Mouse (Mus musculus) erythroblast, embryonic 14.5 days (primary cell): ENCODE measurements around the gene Fxyd3.

Experiments
- GATA1 ChIP-seq: IDR thresholded peaks from 2 replicates; pipeline ENCODE4 v1.6.1; 2012; ENCODE audit warnings: low read length, inconsistent platforms, mixed read lengths
- TAL1 ChIP-seq: IDR thresholded peaks from 3 replicates; pipeline ENCODE4 v1.6.1; 2012; ENCODE audit warnings: low read length, inconsistent platforms, mixed read lengths

DNA sequence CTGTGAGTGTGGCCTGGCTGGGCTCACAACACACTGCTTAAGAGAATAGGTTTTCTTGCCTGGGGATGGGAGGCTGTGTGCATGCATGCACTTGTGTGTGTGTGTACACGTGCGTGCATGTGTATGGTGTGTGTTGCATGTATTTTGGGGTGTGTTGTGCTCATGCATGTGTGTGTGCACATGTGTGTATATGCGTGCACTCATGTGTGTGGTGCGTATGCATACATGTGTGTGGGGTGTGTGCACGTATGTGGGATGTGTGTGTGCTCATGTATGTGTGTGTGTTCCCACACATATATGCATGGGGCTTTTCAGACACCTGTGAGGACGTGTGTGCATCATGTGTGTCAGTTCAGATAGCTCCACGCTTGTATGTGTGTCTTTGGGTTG, 15.9 kb downstream of the Fxyd3 start:
- TF ChIP-seq GATA1: no peak
- no peak for TF ChIP-seq TAL1
